Mouse (Mus musculus): Measurements from ENCODE around the gene Ripply1.

The Ripply1 gene

GRCm38 (mm10) chrX:139782278-139783044 lies at the start of gene Ripply1:
Ripply1 (minus strand) TSS chrX:139782353.
- peak; percentile 77 for DNase-seq (ENCODE audit: low read depth, low spot score)

GRCm38 (mm10) chrX:139828363-139829092 lies 46.4 kb upstream of the Ripply1 start:
- no peak for DNase-seq (ENCODE audit: low read depth, low spot score)

GRCm38 (mm10) chrX:139826926-139827325 lies 44.8 kb upstream of the Ripply1 start:
- DNase-seq (ENCODE audit: low read depth, low spot score), result no peak

GRCm38 (mm10) chrX:139825402-139825801 lies 43.2 kb upstream of the Ripply1 start:
- no peak for DNase-seq (ENCODE audit: low read depth, low spot score)

GRCm38 (mm10) chrX:139815201-139815600 lies 33.0 kb upstream of the Ripply1 start:
- DNase-seq (ENCODE audit: low read depth, low spot score), result no peak

GRCm38 (mm10) chrX:139814018-139814635 lies 32.0 kb upstream of the Ripply1 start:
- no peak for DNase-seq (ENCODE audit: low read depth, low spot score)

- DNase-seq (ENCODE audit: low read depth, low spot score), result no peak
Observed at GRCm38 (mm10) chrX:139813299-139814002, 31.3 kb upstream of the Ripply1 start.

- DNase-seq (ENCODE audit: low read depth, low spot score), result peak; percentile 40
Observed at GRCm38 (mm10) chrX:139812636-139813298, 30.6 kb upstream of the Ripply1 start.

- DNase-seq (ENCODE audit: low read depth, low spot score), result no peak
Observed at GRCm38 (mm10) chrX:139808501-139808900, 26.3 kb upstream of the Ripply1 start.

GRCm38 (mm10) chrX:139808085-139808484 lies 25.9 kb upstream of the Ripply1 start:
- no peak for DNase-seq (ENCODE audit: low read depth, low spot score)

GRCm38 (mm10) chrX:139807391-139807790 lies 25.2 kb upstream of the Ripply1 start:
- DNase-seq (ENCODE audit: low read depth, low spot score), result no peak

GRCm38 (mm10) chrX:139805918-139806317 lies 23.8 kb upstream of the Ripply1 start:
- no peak for DNase-seq (ENCODE audit: low read depth, low spot score)

- DNase-seq (ENCODE audit: low read depth, low spot score), result no peak
Observed at GRCm38 (mm10) chrX:139803028-139803427, 20.9 kb upstream of the Ripply1 start.

GRCm38 (mm10) chrX:139800406-139800878 lies 18.3 kb upstream of the Ripply1 start, which contains the start of gene Cldn2:
Cldn2 (plus strand) TSS chrX:139800828.
- DNase-seq (ENCODE audit: low read depth, low spot score), result no peak

- no peak for DNase-seq (ENCODE audit: low read depth, low spot score)
Observed at GRCm38 (mm10) chrX:139799953-139800352, 17.8 kb upstream of the Ripply1 start.

- DNase-seq (ENCODE audit: low read depth, low spot score), result no peak
Observed at GRCm38 (mm10) chrX:139797875-139798274, 15.7 kb upstream of the Ripply1 start.

- DNase-seq (ENCODE audit: low read depth, low spot score), result no peak
Observed at GRCm38 (mm10) chrX:139796037-139796436, 13.9 kb upstream of the Ripply1 start.

- DNase-seq (ENCODE audit: low read depth, low spot score), result no peak
Observed at GRCm38 (mm10) chrX:139794072-139794845, 12.1 kb upstream of the Ripply1 start.

- no peak for DNase-seq (ENCODE audit: low read depth, low spot score)
Observed at GRCm38 (mm10) chrX:139785764-139786163, 3.6 kb upstream of the Ripply1 start.

- DNase-seq (ENCODE audit: low read depth, low spot score), result no peak
Observed at GRCm38 (mm10) chrX:139783045-139783422, 881 bp upstream of the Ripply1 start.
